Mouse (Mus musculus) brain, embryonic 18.5 days (tissue): ENCODE data around the gene Trim2.

Experiments
- DNase-seq: peaks from one replicate; pipeline ENCODE4 v3.0.0-alpha.2; 2012; ENCODE audit warnings: low read depth, low spot score

Gene Trim2

GRCm38 (mm10) chr3:84219720-84220273 lies 86.9 kb downstream of the Trim2 start:
- no peak for DNase-seq

- no peak for DNase-seq
Observed at GRCm38 (mm10) chr3:84219166-84219710, 87.4 kb downstream of the Trim2 start.

- no peak for DNase-seq
Observed at GRCm38 (mm10) chr3:84218498-84218897, 88.2 kb downstream of the Trim2 start.

- no peak for DNase-seq
Observed at GRCm38 (mm10) chr3:84217961-84218351, 88.7 kb downstream of the Trim2 start.

- DNase-seq = no peak
Observed at GRCm38 (mm10) chr3:84217118-84217960, 89.3 kb downstream of the Trim2 start.

- no peak for DNase-seq
Observed at GRCm38 (mm10) chr3:84215743-84216360, 90.8 kb downstream of the Trim2 start.

- no peak for DNase-seq
Observed at GRCm38 (mm10) chr3:84215253-84215652, 91.4 kb downstream of the Trim2 start.

- no peak for DNase-seq
Observed at GRCm38 (mm10) chr3:84214501-84214900, 92.2 kb downstream of the Trim2 start.

GRCm38 (mm10) chr3:84211340-84211875 lies 95.3 kb downstream of the Trim2 start:
- DNase-seq = no peak

GRCm38 (mm10) chr3:84208917-84209513 lies 97.7 kb downstream of the Trim2 start:
- DNase-seq = no peak

GRCm38 (mm10) chr3:84208475-84208874 lies 98.2 kb downstream of the Trim2 start:
- no peak for DNase-seq

- no peak for DNase-seq
Observed at GRCm38 (mm10) chr3:84207366-84207765, 99.3 kb downstream of the Trim2 start.

- no peak for DNase-seq
Observed at GRCm38 (mm10) chr3:84206106-84206505, 100.6 kb downstream of the Trim2 start.

GRCm38 (mm10) chr3:84205650-84206049 lies 101.0 kb downstream of the Trim2 start:
- DNase-seq = no peak

- no peak for DNase-seq
Observed at GRCm38 (mm10) chr3:84204640-84205039, 102.0 kb downstream of the Trim2 start.

GRCm38 (mm10) chr3:84200559-84201420 lies 105.9 kb downstream of the Trim2 start:
- DNase-seq = no peak

GRCm38 (mm10) chr3:84199516-84199915 lies 107.2 kb downstream of the Trim2 start:
- no peak for DNase-seq

GRCm38 (mm10) chr3:84198229-84198628 lies 108.4 kb downstream of the Trim2 start:
- DNase-seq = no peak

- no peak for DNase-seq
Observed at GRCm38 (mm10) chr3:84193881-84194280, 112.8 kb downstream of the Trim2 start.

GRCm38 (mm10) chr3:84191141-84191881 lies 115.4 kb downstream of the Trim2 start:
- DNase-seq = no peak
